Mouse (Mus musculus) liver, embryonic 12.5 days (tissue): ENCODE measurements at regions not wholly inside any gene's neighbourhood (a gene's known extent, or its start where the extent isn't known, plus 50 kb on each side); places are given as distances from the start of the nearest gene placed in this dataset.
A peak's percentile ranks its signal among the peaks of the same experiment; 100 is the strongest.

Source experiments
- ATAC-seq: fragments of 200-750 bp; cut with Nextera tagmentation; 2 replicates; pipeline ENCODE4 v1.8.0; 2017; ENCODE audit warnings: moderate number of reproducible peaks, mild to moderate bottlenecking, moderate library complexity
- H3K27ac ChIP-seq: fragments of 300-500 bp; sonication (generic); 2 replicates; pipeline ENCODE4 v1.5.1; 2016; ENCODE audit warnings: mild to moderate bottlenecking
- H3K27me3 ChIP-seq: fragments of 300-500 bp; sonication (generic); replicated peaks from 2 replicates; pipeline ENCODE4 v1.6.1; 2016; ENCODE audit warnings: mild to moderate bottlenecking, moderate library complexity
- H3K36me3 ChIP-seq: fragments of 300-500 bp; sonication (generic); 2 replicates; pipeline ENCODE4 v1.6.1; 2016; ENCODE audit warnings: mild to moderate bottlenecking, moderate library complexity
- H3K4me1 ChIP-seq: fragments of 300-500 bp; sonication (generic); 2 replicates; pipeline ENCODE4 v1.6.1; 2016
- H3K4me2 ChIP-seq: fragments of 300-500 bp; sonication (generic); 2 replicates; pipeline ENCODE4 v1.6.1; 2016; ENCODE audit warnings: mild to moderate bottlenecking, moderate library complexity
- H3K4me3 ChIP-seq: fragments of 300-500 bp; sonication (generic); 2 replicates; pipeline ENCODE4 v1.5.1; 2016; ENCODE audit warnings: mild to moderate bottlenecking, moderate library complexity
- H3K9ac ChIP-seq: fragments of 300-500 bp; sonication (generic); 2 replicates; pipeline ENCODE4 v1.6.1; 2016; ENCODE audit warnings: mild to moderate bottlenecking, moderate library complexity
- H3K9me3 ChIP-seq: fragments of 300-500 bp; sonication (generic); replicated peaks from 2 replicates; pipeline ENCODE4 v1.6.1; 2016; ENCODE audit warnings: mild to moderate bottlenecking, moderate library complexity
- WGBS: fragments of 180-500 bp; shearing (Covaris S2); methylation state at CpG from one replicate; pipeline ENCODE4 v1.1.7; 2016; ENCODE audit not compliant: insufficient replicate concordance; 5-methylcytosine and 5-hydroxymethylcytosine counted together
- microRNA-seq: library from miRNA; unstranded; fragments of <30 nt; microRNA quantifications from one replicate; pipeline ENCODE4, GENCODE M21; 2017

- no peak overlapping the region for H3K27ac ChIP-seq
- no peak overlapping the region for H3K4me3 ChIP-seq
- no peaks in the 10 kb centered on the region for H3K4me1 ChIP-seq
- no peaks in the 10 kb centered on the region for H3K9me3 ChIP-seq
- H3K27me3 ChIP-seq: no peaks in the 10 kb centered on the region
- H3K36me3 ChIP-seq: no peaks in the 10 kb centered on the region
- no peak overlapping the region for H3K4me2 ChIP-seq
- WGBS: 22% methylated on average over 4 of the region's 4 CpGs
- H3K9ac ChIP-seq: no peak overlapping the region
- no peak for ATAC-seq
Observed at GRCm38 (mm10) chr9:122687170-122687569, 60.0 kb upstream of the Topaz1 start.

GRCm38 (mm10) chr9:122691879-122692278 lies 55.3 kb upstream of the Topaz1 start:
- ATAC-seq: no peak
- Histone ChIP-seq H3K4me1 (no peaks in the 10 kb centered on the region), H3K9ac (no peak overlapping the region), H3K4me2 (no peak overlapping the region), H3K4me3 (no peak overlapping the region), H3K27ac (no peak overlapping the region), H3K9me3 (no peaks in the 10 kb centered on the region), H3K27me3 (no peaks in the 10 kb centered on the region), H3K36me3 (no peaks in the 10 kb centered on the region)
- WGBS: 60% methylated on average over 6 of the region's 6 CpGs

GRCm38 (mm10) chr9:122695724-122696123 lies 51.4 kb upstream of the Topaz1 start:
- WGBS: 0% methylated on average over 1 of the region's 1 CpGs
- Histone ChIP-seq H3K9ac (no peak overlapping the region), H3K4me2 (no peak overlapping the region), H3K4me3 (no peak overlapping the region), H3K27me3 (no peaks in the 10 kb centered on the region), H3K27ac (no peak overlapping the region), H3K36me3 (no peaks in the 10 kb centered on the region), H3K4me1 (no peaks in the 10 kb centered on the region), H3K9me3 (no peaks in the 10 kb centered on the region)
- no peak for ATAC-seq

Small RNA genes lying in the stretch of these regions (microRNA-seq; reads per million reads assigned to microRNA genes)
- gene Mir138-1: 30.2 reads per million, percentile 36 among the genes with 10 or more reads in this experiment
